Mouse (Mus musculus): ENCODE measurements around the gene Ahnak2.

GRCm38 (mm10) chr12:112821216-112821615 lies 18.8 kb upstream of the Ahnak2 start:
- no peak for TF ChIP-seq CTCF (conservative IDR thresholded peaks at IDR 0.05 in 1 of 2, IDR thresholded peaks at IDR 0.05 in 1 of 2; ENCODE audit: low read depth in 2 of 2, low read length in 2 of 2)
- no peak for TF ChIP-seq CHD2 (IDR thresholded peaks at IDR 0.05; ENCODE audit: low read length)
- no peak for TF ChIP-seq ZNF384 (IDR thresholded peaks at IDR 0.05; ENCODE audit: low read depth, low read length)
- TF ChIP-seq POLR2A (IDR thresholded peaks at IDR 0.05; ENCODE audit: low read depth, low read length), result no peak
- no peak for TF ChIP-seq MXI1 (IDR thresholded peaks at IDR 0.05; ENCODE audit: low read depth, low read length)
- TF ChIP-seq RCOR1 (conservative IDR thresholded peaks at IDR 0.05; ENCODE audit: low read depth, low read length), result no peak
- TF ChIP-seq MEF2A (IDR thresholded peaks at IDR 0.05; ENCODE audit: borderline replicate concordance, low read depth, low read length), result no peak

Measured in CH12.LX (cell line).